Mouse (Mus musculus) liver, embryonic 12.5 days (tissue): Measurements from ENCODE around the gene Ifit3b. TPM values are rescaled to one million over a fixed set of nuclear protein-coding genes. Genes with fewer than 3 reads are reported as not detected.
A peak's percentile ranks its signal among the peaks of the same experiment; 100 is the strongest.
"Not testable (repeated sequence)": the region's sequence is repeated elsewhere in the genome, so short reads cannot be mapped to it uniquely, and the experiment has no call there.

Source experiments
- ATAC-seq: fragments of 200-750 bp; cut with Nextera tagmentation; 2 replicates; pipeline ENCODE4 v1.8.0; 2017; ENCODE audit warnings: moderate number of reproducible peaks, mild to moderate bottlenecking, moderate library complexity
- H3K27ac ChIP-seq: fragments of 300-500 bp; sonication (generic); 2 replicates; pipeline ENCODE4 v1.5.1; 2016; ENCODE audit warnings: mild to moderate bottlenecking
- H3K27me3 ChIP-seq: fragments of 300-500 bp; sonication (generic); replicated peaks from 2 replicates; pipeline ENCODE4 v1.6.1; 2016; ENCODE audit warnings: mild to moderate bottlenecking, moderate library complexity
- H3K36me3 ChIP-seq: fragments of 300-500 bp; sonication (generic); 2 replicates; pipeline ENCODE4 v1.6.1; 2016; ENCODE audit warnings: mild to moderate bottlenecking, moderate library complexity
- H3K4me1 ChIP-seq: fragments of 300-500 bp; sonication (generic); 2 replicates; pipeline ENCODE4 v1.6.1; 2016
- H3K4me2 ChIP-seq: fragments of 300-500 bp; sonication (generic); 2 replicates; pipeline ENCODE4 v1.6.1; 2016; ENCODE audit warnings: mild to moderate bottlenecking, moderate library complexity
- H3K4me3 ChIP-seq: fragments of 300-500 bp; sonication (generic); 2 replicates; pipeline ENCODE4 v1.5.1; 2016; ENCODE audit warnings: mild to moderate bottlenecking, moderate library complexity
- H3K9ac ChIP-seq: fragments of 300-500 bp; sonication (generic); 2 replicates; pipeline ENCODE4 v1.6.1; 2016; ENCODE audit warnings: mild to moderate bottlenecking, moderate library complexity
- H3K9me3 ChIP-seq: fragments of 300-500 bp; sonication (generic); replicated peaks from 2 replicates; pipeline ENCODE4 v1.6.1; 2016; ENCODE audit warnings: mild to moderate bottlenecking, moderate library complexity
- WGBS: fragments of 180-500 bp; shearing (Covaris S2); methylation state at CpG from one replicate; pipeline ENCODE4 v1.1.7; 2016; ENCODE audit not compliant: insufficient replicate concordance; 5-methylcytosine and 5-hydroxymethylcytosine counted together
- polyA plus RNA-seq: library from polyadenylated mRNA; unstranded; fragments of >200 nt; fragmentation: Nextera tagmentation; extraction: Ambion mirVana; gene quantifications from 2 replicates; pipeline ENCODE4 v1.2.1, GENCODE M21; 2016

Gene Ifit3b
- polyA plus RNA-seq, 1 experiment from 2014 or later, result not detected

- Histone ChIP-seq H3K36me3 (no peaks in the 10 kb centered on the region), H3K4me3 (no peak overlapping the region), H3K27me3 (no peaks in the 10 kb centered on the region), H3K4me2 (no peak overlapping the region), H3K4me1 (no peaks in the 10 kb centered on the region), H3K9me3 (no peaks in the 10 kb centered on the region), H3K9ac (no peak overlapping the region), H3K27ac (no peak overlapping the region)
- no peak for ATAC-seq
- WGBS, result 69% methylated on average over 5 of the region's 5 CpGs
Observed at GRCm38 (mm10) chr19:34620871-34621270, 13.1 kb downstream of the Ifit3b start.

GRCm38 (mm10) chr19:34623781-34624180, 16.0 kb downstream of the Ifit3b start:
- no peak overlapping the region for H3K4me2 ChIP-seq
- H3K4me3 ChIP-seq, result no peak overlapping the region
- H3K4me1 ChIP-seq, result no peaks in the 10 kb centered on the region
- no peaks in the 10 kb centered on the region for H3K27me3 ChIP-seq
- no peak overlapping the region for H3K27ac ChIP-seq
- H3K9me3 ChIP-seq, result no peaks in the 10 kb centered on the region
- WGBS, result 78% methylated on average over 6 of the region's 6 CpGs
- H3K9ac ChIP-seq, result no peak overlapping the region
- ATAC-seq, result no peak
- no peaks in the 10 kb centered on the region for H3K36me3 ChIP-seq

DNA sequence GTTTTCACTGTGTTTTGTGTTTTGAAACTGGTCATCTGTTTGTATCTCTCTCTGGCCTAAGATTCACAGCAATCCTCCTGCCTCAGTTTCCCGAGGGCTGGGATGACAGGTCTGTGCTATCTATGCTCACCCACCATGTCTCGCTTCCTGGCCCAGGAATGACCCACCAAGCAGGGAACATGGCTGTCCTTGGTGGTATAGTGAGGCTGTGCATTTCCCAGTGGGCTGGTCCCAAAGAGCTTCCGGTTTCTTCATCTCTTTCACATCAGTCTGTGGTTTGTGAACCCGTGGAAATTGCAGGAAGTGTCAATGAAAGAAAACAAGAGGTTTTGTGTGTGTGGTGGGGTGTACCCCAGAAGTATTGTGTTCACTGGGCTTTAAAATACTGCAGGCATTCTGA, 16.9 kb downstream of the Ifit3b start:
- H3K9me3 ChIP-seq, result no peaks in the 10 kb centered on the region
- no peaks in the 10 kb centered on the region for H3K4me1 ChIP-seq
- H3K36me3 ChIP-seq, result no peaks in the 10 kb centered on the region
- H3K27me3 ChIP-seq, result no peaks in the 10 kb centered on the region
- H3K4me2 ChIP-seq, result no peak overlapping the region
- 45% methylated on average over 4 of the region's 4 CpGs for WGBS
- H3K27ac ChIP-seq, result no peak overlapping the region
- H3K9ac ChIP-seq, result no peak overlapping the region
- no peak overlapping the region for H3K4me3 ChIP-seq
- ATAC-seq, result no peak

- no peak for ATAC-seq
- Histone ChIP-seq H3K36me3 (no peaks in the 10 kb centered on the region), H3K27ac (no peak overlapping the region), H3K27me3 (no peaks in the 10 kb centered on the region), H3K4me2 (no peak overlapping the region), H3K9me3 (no peaks in the 10 kb centered on the region), H3K4me1 (no peaks in the 10 kb centered on the region), H3K9ac (no peak overlapping the region), H3K4me3 (no peak overlapping the region)
- WGBS, result 41% methylated on average over 2 of the region's 2 CpGs
Observed at GRCm38 (mm10) chr19:34627496-34627895, 19.7 kb downstream of the Ifit3b start.

- no peak for ATAC-seq
- H3K27ac ChIP-seq, result no peak overlapping the region
- no peak overlapping the region for H3K9ac ChIP-seq
- H3K4me1 ChIP-seq, result no peaks in the 10 kb centered on the region
- H3K4me3 ChIP-seq, result no peak overlapping the region
- no peak overlapping the region for H3K4me2 ChIP-seq
- no peaks in the 10 kb centered on the region for H3K36me3 ChIP-seq
- no peaks in the 10 kb centered on the region for H3K27me3 ChIP-seq
- no peaks in the 10 kb centered on the region for H3K9me3 ChIP-seq
Observed at GRCm38 (mm10) chr19:34631487-34631886, 23.7 kb downstream of the Ifit3b start.

DNA sequence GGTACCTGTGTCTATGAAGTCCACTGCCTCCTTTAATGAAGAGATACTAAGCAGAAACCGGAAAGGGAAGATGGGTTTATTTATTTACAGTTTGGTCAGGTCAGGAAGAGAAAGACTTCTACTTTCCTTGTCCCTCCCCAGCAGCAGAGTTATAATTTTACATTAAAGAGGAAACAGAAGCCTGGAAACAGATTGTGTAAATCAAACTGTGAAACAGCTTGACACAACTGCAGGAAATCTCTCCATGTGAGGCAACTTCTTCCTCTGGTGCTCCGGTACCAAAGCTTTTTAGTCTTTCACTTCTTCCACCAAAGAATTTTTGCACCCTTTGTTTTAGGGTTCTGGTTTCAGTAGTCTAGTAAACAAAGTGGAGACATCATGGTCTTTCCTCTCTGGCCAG, 25.7 kb downstream of the Ifit3b start:
- ATAC-seq, result no peak
- Histone ChIP-seq H3K9ac (no peak overlapping the region), H3K27me3 (0 out of 2 replicates have a peak, but pooled peaks cover 4% of the 10 kb centered on the region), H3K4me1 (no peaks in the 10 kb centered on the region), H3K36me3 (no peaks in the 10 kb centered on the region), H3K9me3 (no peaks in the 10 kb centered on the region), H3K4me3 (no peak overlapping the region), H3K27ac (no peak overlapping the region), H3K4me2 (no peak overlapping the region)
- 48% methylated on average over 2 of the region's 2 CpGs for WGBS

DNA sequence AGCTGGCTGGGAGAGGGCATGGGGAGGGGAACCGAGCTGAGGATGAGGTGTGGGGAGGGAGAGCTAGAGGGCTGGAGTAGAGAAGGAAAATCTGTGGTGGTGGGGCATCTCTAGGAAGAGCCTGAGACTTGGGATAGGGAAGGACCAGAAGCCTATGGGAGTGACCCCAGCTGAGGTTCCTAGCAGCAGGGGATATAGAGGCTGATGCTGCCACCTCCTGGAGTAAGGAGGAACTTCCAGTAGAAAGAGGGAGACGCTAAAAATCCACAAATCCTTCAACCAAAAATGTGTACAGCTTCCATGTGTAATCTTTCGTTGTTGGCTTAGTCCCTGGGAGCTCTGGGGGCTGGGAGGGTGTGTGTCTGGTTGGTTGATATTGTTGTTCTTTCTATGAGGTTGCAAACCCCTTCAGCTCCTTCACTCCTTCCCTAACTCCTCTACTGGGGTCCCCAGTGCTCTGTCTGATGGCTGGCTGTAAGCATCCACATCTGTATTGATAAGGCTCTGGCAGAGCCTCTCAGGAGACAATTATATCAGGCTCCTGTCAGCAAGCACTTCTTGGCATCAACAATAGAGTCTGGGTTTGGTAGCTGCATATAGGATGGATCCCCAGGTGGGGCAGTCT, 29.3 kb downstream of the Ifit3b start:
- H3K36me3 ChIP-seq, result no peaks in the 10 kb centered on the region
- no peak overlapping the region for H3K27ac ChIP-seq
- peak; percentile 55; the same call in 1 of the 2 replicates for ATAC-seq
- H3K9me3 ChIP-seq, result no peaks in the 10 kb centered on the region
- 5% methylated on average over 3 of the region's 3 CpGs for WGBS
- 0 out of 2 replicates have a peak, but pooled peaks cover 6% of the 10 kb centered on the region for H3K4me1 ChIP-seq
- H3K9ac ChIP-seq, result no peak overlapping the region
- peaks cover 19% of the 10 kb centered on the region; the same call in 1 of the 2 replicates for H3K27me3 ChIP-seq
- no peak overlapping the region for H3K4me2 ChIP-seq
- H3K4me3 ChIP-seq, result no peak overlapping the region

- no peaks in the 10 kb centered on the region for H3K36me3 ChIP-seq
- no peak within 1 kb of the TSS; the same call in 1 of the 2 replicates for H3K9ac ChIP-seq
- peak within 1 kb of the TSS; percentile 27 for H3K4me2 ChIP-seq
- H3K27me3 ChIP-seq, result peaks cover 19% of the 10 kb centered on the region
- no peaks in the 10 kb centered on the region for H3K9me3 ChIP-seq
- H3K4me1 ChIP-seq, result peaks cover 14% of the 10 kb centered on the region
- no peak for ATAC-seq
- H3K4me3 ChIP-seq, result no peak within 1 kb of the TSS
- H3K27ac ChIP-seq, result no peak within 1 kb of the TSS
- WGBS, result 27% methylated on average over 4 of the region's 4 CpGs
Observed at GRCm38 (mm10) chr19:34640623-34641022, 32.9 kb downstream of the Ifit3b start, which contains the start of the genes Ifit1bl2 and Ifit1. Ifit1bl2 (minus strand) TSS chr19:34640743. Ifit1 (plus strand) TSS chr19:34640871.

GRCm38 (mm10) chr19:34642616-34643015, 34.8 kb downstream of the Ifit3b start:
- H3K36me3 ChIP-seq, result no peaks in the 10 kb centered on the region
- H3K4me3 ChIP-seq, result no peak overlapping the region
- H3K4me2 ChIP-seq, result no peak overlapping the region
- 60% methylated on average over 5 of the region's 5 CpGs for whole genome bisulfite sequencing
- peaks cover 18% of the 10 kb centered on the region for H3K27me3 ChIP-seq
- H3K9ac ChIP-seq, result no peak overlapping the region
- H3K27ac ChIP-seq, result no peak overlapping the region
- peaks cover 14% of the 10 kb centered on the region for H3K4me1 ChIP-seq
- no peaks in the 10 kb centered on the region for H3K9me3 ChIP-seq
- no peak; the same call in 1 of the 2 replicates for ATAC-seq

- WGBS, result 64% methylated on average over 8 of the region's 8 CpGs
- H3K27me3 ChIP-seq, H3K9me3 ChIP-seq, H3K9ac ChIP-seq, H3K4me2 ChIP-seq, ATAC-seq, H3K36me3 ChIP-seq, H3K4me3 ChIP-seq, H3K27ac ChIP-seq: not testable (repeated sequence)
- peaks cover 10% of the 10 kb centered on the region for H3K4me1 ChIP-seq
Observed at GRCm38 (mm10) chr19:34647630-34648029, 39.9 kb downstream of the Ifit3b start.

GRCm38 (mm10) chr19:34650276-34650675, 42.5 kb downstream of the Ifit3b start:
- H3K36me3 ChIP-seq, result no peaks in the 10 kb centered on the region
- H3K9ac ChIP-seq, result no peak overlapping the region
- no peak for ATAC-seq
- H3K27me3 ChIP-seq, result no peaks in the 10 kb centered on the region
- no peaks in the 10 kb centered on the region for H3K9me3 ChIP-seq
- H3K4me1 ChIP-seq, result peaks cover 19% of the 10 kb centered on the region
- no peak overlapping the region for H3K4me2 ChIP-seq
- WGBS, result 72% methylated on average over 3 of the region's 3 CpGs
- H3K27ac ChIP-seq, result no peak overlapping the region
- no peak overlapping the region for H3K4me3 ChIP-seq

DNA sequence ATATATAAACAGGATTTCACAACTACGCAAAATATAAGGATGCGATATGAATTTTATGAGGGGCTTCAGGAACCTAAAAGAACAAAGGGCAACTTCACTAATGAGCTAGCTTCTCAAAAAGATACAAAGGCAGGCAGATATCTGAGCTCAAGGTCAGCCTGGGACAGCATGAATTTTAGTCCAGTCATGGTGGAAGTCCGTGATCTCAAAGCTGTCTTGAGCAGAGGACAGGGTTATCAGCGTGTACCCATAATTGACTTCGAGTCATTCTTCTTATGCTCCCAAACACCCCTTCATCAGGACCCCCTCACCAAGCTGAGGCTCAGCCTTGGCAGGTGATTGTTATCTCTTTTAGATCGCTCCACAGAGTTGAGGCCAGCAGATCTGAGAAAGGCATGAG, 43.2 kb downstream of the Ifit3b start:
- Histone ChIP-seq H3K4me3 (no peak overlapping the region), H3K9me3 (no peaks in the 10 kb centered on the region), H3K4me2 (no peak overlapping the region), H3K27ac (no peak overlapping the region), H3K27me3 (no peaks in the 10 kb centered on the region), H3K9ac (no peak overlapping the region), H3K36me3 (no peaks in the 10 kb centered on the region), H3K4me1 (peaks cover 26% of the 10 kb centered on the region)
- peak; percentile 57 for ATAC-seq
- WGBS, result 58% methylated on average over 6 of the region's 6 CpGs
